Mouse (Mus musculus): Measurements from ENCODE around the gene Psenen. TPM values are rescaled to one million over a fixed set of nuclear protein-coding genes. Genes with fewer than 3 reads are reported as not detected.

Gene Psenen
- polyA plus RNA-seq, 1 experiment from 2014 or later, result 185 TPM

DNA sequence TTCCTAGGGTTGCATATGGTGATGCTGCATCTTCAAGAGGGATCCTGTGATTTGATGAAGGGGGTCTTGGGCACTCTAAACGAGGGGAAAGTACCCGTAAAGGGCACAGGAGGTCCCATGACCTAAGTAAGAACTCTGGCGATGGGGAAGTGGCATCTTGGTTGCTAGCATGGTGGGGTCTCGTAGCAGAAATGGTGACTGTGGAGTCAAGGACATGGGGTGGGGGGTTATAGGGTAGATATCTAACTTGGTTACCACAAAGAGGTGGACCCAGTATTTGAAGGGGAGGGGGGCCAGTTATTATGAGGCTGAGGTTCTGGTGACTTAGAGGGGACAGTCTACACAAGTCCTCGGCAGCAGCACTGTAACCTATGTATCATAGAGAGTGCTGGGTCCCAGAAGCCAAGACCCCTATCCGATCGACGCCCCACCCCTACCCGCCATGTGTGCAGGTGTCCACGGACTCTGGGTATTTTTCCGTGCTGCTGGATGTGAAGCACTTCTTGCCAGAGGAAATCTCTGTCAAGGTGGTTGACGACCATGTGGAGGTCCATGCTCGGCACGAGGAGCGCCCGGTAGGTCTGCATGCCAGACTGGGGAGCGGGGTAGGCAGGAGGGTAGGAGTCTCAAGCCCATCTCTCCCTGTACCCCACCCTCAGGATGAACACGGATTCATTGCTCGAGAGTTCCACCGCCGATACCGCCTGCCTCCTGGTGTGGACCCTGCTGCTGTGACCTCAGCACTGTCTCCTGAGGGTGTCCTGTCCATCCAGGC, 9.4 kb downstream of the Psenen start:
- DNase-seq (ENCODE audit: low spot score) (no peak), ATAC-seq (ENCODE audit: low FRiP score, low TSS enrichment) (no peak)
- Histone ChIP-seq H3K4me1 (replicated peaks; ENCODE audit: control insufficient read depth, insufficient read depth) (0 out of 2 replicates have a peak, but pooled peaks cover 2% of the 10 kb centered on the region), H3K4me2 (replicated peaks; ENCODE audit: low read depth) (peak overlapping the region; percentile 94), H3K9me3 (ENCODE audit: control insufficient read depth, low read length) (no peaks in the 10 kb centered on the region), H3K36me3 (ENCODE audit: control insufficient read depth, insufficient read depth, low read length) (peaks cover 15% of the 10 kb centered on the region), H3K4me3 (ENCODE audit: low read depth, low read length) (peak overlapping the region; percentile 72), H3K27ac (replicated peaks) (peak overlapping the region; percentile 97), H3K27me3 (ENCODE audit: control insufficient read depth, insufficient read depth, low read length) (no peaks in the 10 kb centered on the region), H3K9ac (ENCODE audit: low read length) (peak overlapping the region; percentile 81)
- no peak for TF ChIP-seq CTCF (IDR thresholded peaks at IDR 0.05; ENCODE audit: low read depth)
- TF ChIP-seq EP300 (optimal IDR thresholded peaks at IDR 0.05), result no peak
- WGBS, result 82% methylated on average over 18 of the region's 22 CpGs

DNA sequence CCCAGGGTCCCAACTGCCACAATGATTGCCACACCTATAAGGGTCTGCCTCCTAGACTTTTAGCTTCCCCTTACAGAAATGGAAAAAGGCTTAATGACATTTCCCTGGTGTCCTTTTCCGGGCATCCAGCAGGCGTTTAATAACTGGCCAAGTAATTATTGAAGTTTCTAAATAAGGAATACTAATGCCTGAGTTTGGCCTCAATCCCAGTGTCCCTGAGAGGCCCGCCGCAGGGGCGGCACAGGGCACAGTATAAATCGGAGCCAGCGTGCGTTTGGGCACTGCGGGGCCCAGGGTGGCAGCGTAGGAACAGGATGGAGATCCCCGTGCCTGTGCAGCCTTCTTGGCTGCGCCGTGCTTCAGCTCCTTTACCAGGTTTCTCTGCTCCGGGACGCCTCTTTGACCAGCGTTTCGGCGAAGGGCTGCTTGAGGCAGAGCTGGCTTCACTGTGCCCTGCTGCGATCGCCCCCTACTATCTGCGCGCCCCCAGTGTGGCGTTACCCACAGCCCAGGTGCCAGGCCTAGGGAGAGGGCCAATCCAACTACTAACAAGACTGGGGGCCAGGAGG, 10.3 kb downstream of the Psenen start:
- Histone ChIP-seq H3K27me3 (ENCODE audit: control insufficient read depth, insufficient read depth, low read length) (no peaks in the 10 kb centered on the region), H3K4me3 (ENCODE audit: low read depth, low read length) (peak overlapping the region; percentile 72), H3K9me3 (ENCODE audit: control insufficient read depth, low read length) (no peaks in the 10 kb centered on the region), H3K4me2 (replicated peaks; ENCODE audit: low read depth) (peak overlapping the region; percentile 94), H3K4me1 (replicated peaks; ENCODE audit: control insufficient read depth, insufficient read depth) (0 out of 2 replicates have a peak, but pooled peaks cover 2% of the 10 kb centered on the region), H3K9ac (ENCODE audit: low read length) (peak overlapping the region; percentile 81), H3K36me3 (ENCODE audit: control insufficient read depth, insufficient read depth, low read length) (peaks cover 15% of the 10 kb centered on the region), H3K27ac (replicated peaks) (peak overlapping the region; percentile 97)
- under 1% methylated on average over 23 of the region's 23 CpGs for WGBS
- TF ChIP-seq EP300 (optimal IDR thresholded peaks at IDR 0.05), result no peak
- no peak for TF ChIP-seq CTCF (IDR thresholded peaks at IDR 0.05; ENCODE audit: low read depth)
- ATAC-seq (ENCODE audit: low FRiP score, low TSS enrichment) (peak; percentile 21; the same call in 1 of the 2 replicates), DNase-seq (ENCODE audit: low spot score) (peak; percentile 61)

DNA sequence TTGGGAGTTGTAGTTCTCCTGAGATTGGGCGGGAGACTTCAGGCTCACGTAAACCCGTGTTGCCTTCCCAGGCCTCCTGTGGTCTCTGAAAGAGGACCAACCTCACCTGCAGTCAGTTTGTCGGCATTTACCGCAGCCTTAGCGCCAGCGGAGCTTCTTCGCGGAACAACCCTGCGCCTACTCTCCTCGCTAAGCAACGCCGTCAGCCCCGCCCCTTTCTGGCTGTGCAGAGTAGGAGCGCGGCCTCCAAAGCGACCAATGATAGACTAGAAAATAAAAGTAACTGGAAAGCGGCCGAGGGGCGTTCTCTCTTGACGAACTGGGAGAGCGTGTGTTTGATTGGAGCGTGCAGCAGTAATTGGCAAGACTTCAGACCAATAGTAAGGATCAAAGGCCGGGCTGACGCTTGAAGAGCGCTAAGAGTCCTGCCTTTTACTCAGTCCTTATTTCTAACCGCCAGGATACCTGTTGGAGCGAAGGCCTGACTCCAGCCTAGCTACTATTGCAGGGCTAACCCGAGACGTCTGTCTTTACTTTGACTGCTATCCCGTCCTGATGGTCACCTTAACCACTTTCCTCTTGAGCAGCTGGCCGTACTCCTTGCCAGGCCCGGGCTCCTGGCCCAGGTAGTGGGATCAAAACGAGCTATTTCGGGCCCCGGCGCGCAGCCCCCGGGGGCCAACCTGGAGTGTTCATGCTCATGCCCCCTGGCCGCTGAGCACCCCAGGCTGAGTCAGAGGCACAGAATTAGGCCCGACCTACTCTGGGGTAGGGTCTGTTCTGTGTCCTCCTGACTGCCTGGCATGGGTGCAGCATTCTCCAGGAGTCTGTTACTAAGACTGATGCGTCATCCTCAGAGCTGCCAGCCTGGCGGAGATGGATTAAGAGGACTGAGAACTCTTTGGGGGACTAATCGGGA, 11.1 kb downstream of the Psenen start, which contains the start of the genes Hspb6 and Proser3:
Hspb6 (plus strand) TSS at position 77 of the 919 bp plus-strand sequence.
Proser3 (minus strand) TSS at position 198 of the 919 bp plus-strand sequence.
- Histone ChIP-seq H3K9ac (ENCODE audit: low read length) (peak within 1 kb of the TSS; percentile 81), H3K36me3 (ENCODE audit: control insufficient read depth, insufficient read depth, low read length) (peaks cover 15% of the 10 kb centered on the region), H3K27ac (replicated peaks) (peak within 1 kb of the TSS; percentile 97), H3K4me3 (ENCODE audit: low read depth, low read length) (peak within 1 kb of the TSS; percentile 72), H3K27me3 (ENCODE audit: control insufficient read depth, insufficient read depth, low read length) (no peaks in the 10 kb centered on the region), H3K4me1 (replicated peaks; ENCODE audit: control insufficient read depth, insufficient read depth) (0 out of 2 replicates have a peak, but pooled peaks cover 2% of the 10 kb centered on the region), H3K9me3 (ENCODE audit: control insufficient read depth, low read length) (no peaks in the 10 kb centered on the region), H3K4me2 (replicated peaks; ENCODE audit: low read depth) (peak within 1 kb of the TSS; percentile 94)
- ATAC-seq (ENCODE audit: low FRiP score, low TSS enrichment) (peak; percentile 95), DNase-seq (ENCODE audit: low spot score) (peak; percentile 97)
- WGBS, result under 1% methylated on average over 44 of the region's 44 CpGs
- TF ChIP-seq CTCF (IDR thresholded peaks at IDR 0.05; ENCODE audit: low read depth) (peak; percentile 32), EP300 (optimal IDR thresholded peaks at IDR 0.05) (no peak)

DNA sequence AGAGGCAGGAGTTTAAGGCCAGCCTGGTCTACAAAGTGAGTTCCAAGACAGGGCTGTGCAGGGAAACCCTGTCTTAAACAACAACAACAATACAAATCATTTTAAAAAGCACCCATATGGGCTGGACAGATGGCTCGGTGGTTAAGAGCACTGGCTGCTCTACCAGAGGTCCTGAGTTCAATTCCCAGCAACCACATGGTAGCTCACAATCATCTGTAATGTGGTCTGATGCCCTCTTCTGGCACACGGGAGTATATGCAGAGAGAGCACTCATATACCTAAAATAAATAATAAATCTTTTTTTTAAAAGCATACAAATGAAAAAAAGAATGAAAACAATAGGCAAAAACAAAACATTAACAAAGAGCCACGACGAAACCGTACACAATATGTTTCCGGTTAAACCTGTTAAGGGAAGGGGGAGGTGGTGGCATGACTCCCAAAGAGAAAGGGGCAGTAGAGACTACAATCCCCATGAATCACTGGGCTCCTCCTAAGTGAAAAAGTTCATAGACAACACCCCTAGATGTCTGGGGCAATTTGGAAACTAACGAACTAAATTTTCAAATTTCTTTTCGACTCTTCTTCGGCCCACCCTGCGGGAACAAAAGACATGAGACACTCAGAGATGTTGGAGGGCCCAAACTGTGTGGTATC, 11.9 kb downstream of the Psenen start:
- H3K27me3 ChIP-seq (ENCODE audit: control insufficient read depth, insufficient read depth, low read length), result no peaks in the 10 kb centered on the region
- DNase-seq (ENCODE audit: low spot score), result no peak
- WGBS, result 3% methylated on average over 10 of the region's 10 CpGs
- peak overlapping the region; percentile 97 for H3K27ac ChIP-seq (replicated peaks)
- ATAC-seq (ENCODE audit: low FRiP score, low TSS enrichment), result peak; percentile 71
- H3K9me3 ChIP-seq (ENCODE audit: control insufficient read depth, low read length), result no peaks in the 10 kb centered on the region
- 0 out of 2 replicates have a peak, but pooled peaks cover 2% of the 10 kb centered on the region for H3K4me1 ChIP-seq (replicated peaks; ENCODE audit: control insufficient read depth, insufficient read depth)
- peak overlapping the region; percentile 68 for H3K9ac ChIP-seq (ENCODE audit: low read length)
- H3K4me3 ChIP-seq (ENCODE audit: low read depth, low read length), result peak overlapping the region; percentile 72
- H3K4me2 ChIP-seq (replicated peaks; ENCODE audit: low read depth), result peak overlapping the region; percentile 51
- TF ChIP-seq EP300 (optimal IDR thresholded peaks at IDR 0.05), result no peak
- TF ChIP-seq CTCF (IDR thresholded peaks at IDR 0.05; ENCODE audit: low read depth), result peak; percentile 68
- peaks cover 13% of the 10 kb centered on the region for H3K36me3 ChIP-seq (ENCODE audit: control insufficient read depth, insufficient read depth, low read length)

DNA sequence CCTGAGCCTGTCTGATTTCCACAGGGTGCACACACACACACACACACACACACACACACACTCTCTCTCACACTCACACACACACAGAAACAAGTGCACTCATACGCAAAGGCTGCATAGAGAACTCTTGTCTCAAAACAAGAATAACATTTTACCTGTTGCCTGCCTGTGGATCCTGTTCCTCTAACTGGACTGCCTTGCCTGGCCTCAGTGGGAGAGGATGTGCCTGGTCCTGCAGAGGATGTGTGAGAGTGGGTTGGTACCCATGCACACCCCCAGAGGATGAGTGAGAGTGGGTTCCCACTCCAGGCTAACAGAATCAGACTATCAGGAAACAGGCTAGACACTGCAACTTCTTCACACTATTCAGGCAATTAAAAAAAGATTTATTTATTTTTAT, 12.8 kb downstream of the Psenen start:
- DNase-seq (ENCODE audit: low spot score), result no peak
- TF ChIP-seq CTCF (IDR thresholded peaks at IDR 0.05; ENCODE audit: low read depth) (no peak), EP300 (optimal IDR thresholded peaks at IDR 0.05) (no peak)
- H3K9ac ChIP-seq (ENCODE audit: low read length), result no peak overlapping the region
- peaks cover 10% of the 10 kb centered on the region for H3K36me3 ChIP-seq (ENCODE audit: control insufficient read depth, insufficient read depth, low read length)
- WGBS, result 100% methylated on average over 1 of the region's 1 CpGs
- no peak overlapping the region for H3K27ac ChIP-seq (replicated peaks)
- no peak for ATAC-seq (ENCODE audit: low FRiP score, low TSS enrichment)
- H3K9me3 ChIP-seq (ENCODE audit: control insufficient read depth, low read length), result no peaks in the 10 kb centered on the region
- H3K27me3 ChIP-seq (ENCODE audit: control insufficient read depth, insufficient read depth, low read length), result no peaks in the 10 kb centered on the region
- H3K4me3 ChIP-seq (ENCODE audit: low read depth, low read length), result no peak overlapping the region
- no peak overlapping the region for H3K4me2 ChIP-seq (replicated peaks; ENCODE audit: low read depth)
- H3K4me1 ChIP-seq (replicated peaks; ENCODE audit: control insufficient read depth, insufficient read depth), result 0 out of 2 replicates have a peak, but pooled peaks cover 2% of the 10 kb centered on the region

Data from stomach, postnatal 0 days (tissue).